Mouse (Mus musculus) C2C12 (cell line): ENCODE measurements around the gene Ccdc40. TPM values are rescaled to one million over a fixed set of nuclear protein-coding genes. Genes with fewer than 3 reads are reported as not detected.
"Not testable (repeated sequence)": the region's sequence is repeated elsewhere in the genome, so short reads cannot be mapped to it uniquely, and the experiment has no call there.

ENCODE experiments used
- H3K27me3 ChIP-seq: one replicate; pipeline ENCODE4 v1.6.1; 2011; ENCODE audit not compliant: control insufficient read depth, insufficient read depth, insufficient read length
- H3K36me3 ChIP-seq: one replicate; pipeline ENCODE4 v1.6.1; 2011; ENCODE audit not compliant: control insufficient read depth, insufficient read depth
- H3K4me3 ChIP-seq: one replicate; pipeline ENCODE4 v1.5.1; 2011; ENCODE audit warnings: mild to moderate bottlenecking, control low read depth; ENCODE audit not compliant: poor library complexity, insufficient read depth, severe bottlenecking
- H3K79me2 ChIP-seq: one replicate; pipeline ENCODE4 v1.6.1; 2011; ENCODE audit not compliant: control insufficient read depth, insufficient read depth
- H3K79me3 ChIP-seq: one replicate; pipeline ENCODE4 v1.6.1; 2011; ENCODE audit warnings: low read depth, control low read depth
- H3ac ChIP-seq: one replicate; pipeline ENCODE3; 2011; ENCODE audit warnings: low read depth; ENCODE audit not compliant: control insufficient read depth, insufficient read length
- CEBPB ChIP-seq: IDR thresholded peaks from one replicate; pipeline ENCODE4 v1.6.1; 2011; ENCODE audit warnings: low read depth, mild to moderate bottlenecking, control low read depth, moderate library complexity
- CTCF ChIP-seq: IDR thresholded peaks from one replicate; pipeline ENCODE4 v1.5.1; 2011; ENCODE audit not compliant: control insufficient read depth, insufficient read depth, insufficient read length
- FOSL1 ChIP-seq: IDR thresholded peaks from one replicate; pipeline ENCODE4 v1.8.0; 2011; ENCODE audit warnings: mild to moderate bottlenecking, low read length; ENCODE audit not compliant: poor library complexity, insufficient read depth, severe bottlenecking
- MAX ChIP-seq: IDR thresholded peaks from one replicate; pipeline ENCODE4 v1.6.1; 2011; ENCODE audit warnings: mild to moderate bottlenecking, control low read depth
- MYOD1 ChIP-seq: IDR thresholded peaks from one replicate; pipeline ENCODE4 v1.6.1; 2011; ENCODE audit warnings: low read depth; ENCODE audit not compliant: control insufficient read depth, insufficient read length
- MYOG ChIP-seq: IDR thresholded peaks from one replicate; pipeline ENCODE4 v1.6.1; 2011; ENCODE audit not compliant: control insufficient read depth, insufficient read length; ENCODE audit errors: extremely low read depth
- USF1 ChIP-seq: IDR thresholded peaks from one replicate; pipeline ENCODE4 v1.6.1; 2011; ENCODE audit warnings: low read depth, mild to moderate bottlenecking, control low read depth, moderate library complexity
- polyA plus RNA-seq: library from polyadenylated mRNA; unstranded; fragments of >200 nt; fragmentation: generic; extraction: Trizol; gene quantifications from one replicate; pipeline ENCODE4 v1.2.1, GENCODE M21; 2012; ENCODE audit warnings: missing spikeins

The Ccdc40 gene
- polyA plus RNA-seq, 1 experiment, result 0.12 TPM

- no peaks in the 10 kb centered on the region for H3K79me2 ChIP-seq
- TF ChIP-seq CEBPB (no peak), FOSL1 (no peak), USF1 (no peak), MAX (no peak), MYOG (no peak), MYOD1 (no peak), CTCF (no peak)
- no peaks in the 10 kb centered on the region for H3K36me3 ChIP-seq
- peaks cover 22% of the 10 kb centered on the region for H3K27me3 ChIP-seq
- no peaks in the 10 kb centered on the region for H3K79me3 ChIP-seq
- no peak overlapping the region for H3K4me3 ChIP-seq
- H3ac ChIP-seq, result no peak overlapping the region
These were observed 22.6 kb downstream of the Ccdc40 start for GRCm38 (mm10) chr11:119250998-119251397.

DNA sequence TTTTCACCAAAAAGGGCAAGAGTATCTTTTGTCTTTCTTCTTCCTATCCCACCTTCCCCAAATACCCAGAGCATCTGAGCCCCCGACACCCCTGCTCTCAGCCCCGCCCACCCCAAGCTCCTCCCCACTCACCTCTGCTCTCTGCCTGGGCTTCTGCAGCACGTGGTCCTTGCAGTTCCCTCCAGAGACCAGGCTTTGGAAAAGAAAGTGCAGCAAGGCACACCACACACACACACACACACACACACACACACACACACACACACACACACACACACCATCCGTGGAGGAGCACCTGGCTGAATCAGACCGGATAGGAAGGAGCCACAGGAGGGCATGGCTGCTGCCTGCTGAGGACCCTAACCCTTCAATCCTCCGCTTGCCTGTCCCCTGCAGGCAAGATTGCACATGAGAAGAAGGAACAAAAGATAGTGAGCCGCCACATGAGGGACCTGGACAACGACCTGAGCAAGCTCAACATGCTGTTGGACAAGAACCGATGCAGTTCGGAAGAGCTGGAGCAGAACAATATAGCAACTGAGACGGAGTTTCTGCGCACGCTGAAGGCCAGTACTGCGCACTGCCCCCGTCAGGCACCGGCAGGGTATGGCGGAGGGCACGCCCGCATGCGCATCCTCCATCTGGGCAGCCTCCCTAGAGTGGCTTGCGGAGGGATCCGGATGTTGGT, 24.6 kb downstream of the Ccdc40 start:
- no peak overlapping the region for H3ac ChIP-seq
- H3K79me3 ChIP-seq, result no peaks in the 10 kb centered on the region
- no peak overlapping the region for H3K4me3 ChIP-seq
- peaks cover 26% of the 10 kb centered on the region for H3K27me3 ChIP-seq
- no peaks in the 10 kb centered on the region for H3K79me2 ChIP-seq
- no peak for TF ChIP-seq FOSL1
- TF ChIP-seq MYOG, result no peak
- no peak for TF ChIP-seq MAX
- TF ChIP-seq CTCF, result peak; percentile 15
- no peak for TF ChIP-seq MYOD1
- no peaks in the 10 kb centered on the region for H3K36me3 ChIP-seq

GRCm38 (mm10) chr11:119256557-119256956, 28.2 kb downstream of the Ccdc40 start:
- H3K36me3 ChIP-seq, H3K79me3 ChIP-seq, H3ac ChIP-seq, H3K79me2 ChIP-seq, H3K4me3 ChIP-seq: not testable (repeated sequence)
- peaks cover 41% of the 10 kb centered on the region for H3K27me3 ChIP-seq

GRCm38 (mm10) chr11:119258216-119258571, 29.8 kb downstream of the Ccdc40 start:
- no peaks in the 10 kb centered on the region for H3K79me2 ChIP-seq
- no peak for TF ChIP-seq CTCF
- TF ChIP-seq USF1, result no peak
- TF ChIP-seq MYOG, result no peak
- TF ChIP-seq CEBPB, result no peak
- TF ChIP-seq MYOD1, result no peak
- TF ChIP-seq FOSL1, result no peak
- no peak for TF ChIP-seq MAX
- H3K36me3 ChIP-seq, result no peaks in the 10 kb centered on the region
- peak overlapping the region; percentile 6 for H3K4me3 ChIP-seq
- H3K79me3 ChIP-seq, result no peaks in the 10 kb centered on the region
- peaks cover 37% of the 10 kb centered on the region for H3K27me3 ChIP-seq
- H3ac ChIP-seq, result no peak overlapping the region

DNA sequence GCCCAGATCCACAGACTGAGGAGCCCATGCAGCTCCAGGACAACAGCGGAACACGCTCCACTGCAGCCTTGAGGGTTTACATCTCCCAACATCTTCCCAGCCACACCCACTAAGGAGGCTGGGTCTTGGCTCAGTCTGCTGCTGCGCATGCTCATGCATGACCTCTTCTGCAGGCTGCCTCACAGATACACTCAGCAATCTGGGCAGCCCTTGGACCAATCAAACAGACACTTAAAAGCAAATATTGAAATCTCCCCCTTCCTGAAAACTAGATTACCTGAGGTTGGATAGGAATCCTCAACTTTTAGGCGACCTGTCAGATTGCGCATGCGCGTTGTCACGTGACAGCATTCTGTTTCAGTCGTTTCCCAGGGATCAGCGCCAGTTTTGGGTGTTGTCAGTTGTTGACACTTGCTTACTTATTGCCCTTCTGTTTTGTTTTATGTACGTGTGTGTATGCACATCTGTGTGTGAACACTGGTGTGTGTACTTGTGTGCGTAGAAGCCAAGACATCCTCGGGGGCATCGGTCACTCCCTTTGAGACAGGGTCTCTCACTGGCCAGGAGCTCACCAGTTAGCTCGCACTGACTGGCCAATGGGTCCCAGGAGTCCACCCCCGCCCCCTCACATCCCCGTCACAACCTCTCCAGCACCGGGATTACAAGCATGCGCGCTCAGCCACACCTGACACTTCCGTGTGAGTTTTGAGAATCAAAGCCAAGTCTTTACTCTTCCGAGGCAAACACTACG, 30.4 kb downstream of the Ccdc40 start:
- TF ChIP-seq MYOG (no peak), MAX (peak; percentile 7), CEBPB (no peak), USF1 (peak; percentile 96)
- Histone ChIP-seq H3K4me3 (peak overlapping the region; percentile 6), H3K79me2 (no peaks in the 10 kb centered on the region), H3K36me3 (no peaks in the 10 kb centered on the region), H3ac (no peak overlapping the region), H3K27me3 (peaks cover 38% of the 10 kb centered on the region), H3K79me3 (no peaks in the 10 kb centered on the region)

DNA sequence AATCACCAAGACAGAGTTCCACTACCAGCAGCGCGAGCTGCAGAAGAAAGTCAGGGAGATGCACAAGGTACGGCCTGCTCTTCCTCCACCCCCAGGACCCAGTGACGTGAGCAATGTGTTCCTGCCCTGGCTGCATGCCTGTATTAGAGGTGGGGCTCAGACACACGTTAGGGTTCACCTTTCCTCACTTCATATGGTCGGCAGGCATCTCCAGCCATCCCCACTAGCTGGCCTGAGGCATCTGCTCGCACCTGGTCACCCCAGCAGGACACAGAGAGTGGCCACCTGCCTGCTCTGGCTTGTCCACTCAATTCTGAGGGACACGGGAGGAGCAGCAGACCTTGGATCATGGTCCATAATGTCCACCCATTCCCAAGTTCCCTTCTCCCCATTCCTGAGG, 31.6 kb downstream of the Ccdc40 start:
- Histone ChIP-seq H3K4me3 (no peak overlapping the region), H3K79me3 (no peaks in the 10 kb centered on the region), H3ac (no peak overlapping the region), H3K27me3 (peaks cover 37% of the 10 kb centered on the region), H3K36me3 (no peaks in the 10 kb centered on the region), H3K79me2 (no peaks in the 10 kb centered on the region)
- TF ChIP-seq MYOD1 (no peak), CEBPB (no peak), CTCF (no peak), MYOG (no peak), MAX (no peak), USF1 (no peak), FOSL1 (no peak)
